Mouse (Mus musculus) right cerebral cortex, postnatal 14 days (tissue): Measurements from ENCODE around the gene Fscn3.
A peak's percentile ranks its signal among the peaks of the same experiment; 100 is the strongest.

Source experiments
- DNase-seq: peaks from one replicate; pipeline ENCODE4 v3.0.0; 2022

The Fscn3 gene

DNA sequence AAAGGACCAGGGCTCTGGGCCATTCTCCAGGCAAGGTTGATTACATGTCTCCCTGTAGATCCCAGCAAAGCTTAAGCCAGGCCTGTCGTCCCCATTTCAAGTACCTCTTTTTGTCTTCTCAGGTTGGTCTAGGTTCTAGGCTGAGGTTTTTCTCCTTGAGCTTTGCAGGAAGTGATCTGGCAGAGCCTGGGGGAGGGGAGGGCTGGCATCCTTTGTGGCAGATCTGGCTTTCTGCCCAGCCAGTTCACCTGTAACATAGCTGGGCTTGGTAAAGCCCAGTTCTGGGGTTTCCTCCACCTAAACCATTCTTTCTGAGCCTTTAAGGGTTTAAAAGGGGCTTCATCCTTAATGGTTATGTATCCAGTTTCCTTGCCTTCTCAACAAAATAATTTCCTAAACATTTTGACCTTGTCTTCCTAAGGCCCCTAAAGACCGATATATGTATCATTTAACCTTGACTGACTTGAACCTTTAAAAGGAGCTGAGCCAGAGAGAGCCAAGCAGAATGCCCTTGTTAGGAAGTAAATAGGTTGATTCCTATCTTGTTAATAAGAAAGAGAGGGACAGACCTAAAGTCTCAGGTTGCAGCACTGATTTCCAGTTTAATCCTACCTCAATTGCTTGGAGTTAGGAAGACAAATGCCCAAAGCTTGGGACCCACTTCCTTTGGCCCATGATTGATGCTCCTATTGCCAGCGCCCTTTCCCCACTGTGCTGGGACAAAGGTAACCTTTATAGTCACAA lies at the start of gene Fscn3:
Gene Fscn3, plus strand, starts transcription at position 694 of the 744 bp plus-strand sequence.
- DNase-seq, result no peak

DNA sequence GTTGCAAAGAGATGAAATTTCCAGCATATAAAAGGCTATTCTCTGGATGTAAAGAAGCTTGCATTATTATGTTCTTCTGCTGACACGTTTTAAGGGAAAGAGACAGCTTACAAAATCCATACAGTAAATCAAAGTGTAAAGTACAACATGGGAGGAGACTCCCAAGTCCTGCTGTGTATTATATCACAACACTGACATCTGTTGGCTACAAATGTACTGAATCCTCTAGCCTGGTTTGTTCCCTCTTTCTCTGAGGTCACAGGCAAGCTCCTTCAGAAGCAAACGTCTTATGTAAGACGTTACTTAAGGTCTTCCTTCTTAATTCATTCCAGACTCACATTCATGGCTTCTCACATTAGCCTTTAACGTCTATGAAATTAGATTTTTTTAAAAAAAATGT lies 45.6 kb upstream of the Fscn3 start:
- no peak for DNase-seq

DNA sequence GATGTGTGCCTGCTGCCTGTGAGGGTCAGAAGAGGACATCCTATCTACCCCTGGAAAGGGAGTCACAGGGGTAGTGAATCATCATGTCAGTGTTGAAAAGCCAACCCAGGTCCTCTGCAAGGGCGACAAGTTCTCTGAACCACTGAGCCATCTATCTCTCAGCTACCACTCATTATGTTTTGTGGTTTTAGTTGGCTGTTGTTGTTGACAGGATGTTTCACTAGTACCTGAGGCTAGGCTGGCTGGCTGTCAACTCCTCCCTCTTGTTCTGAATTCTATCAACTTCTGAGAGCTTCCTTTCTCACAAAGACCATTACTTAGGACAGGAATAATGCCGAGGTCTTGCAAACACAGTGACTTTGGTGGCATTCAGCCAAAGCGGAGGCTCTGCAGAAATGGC lies 42.4 kb upstream of the Fscn3 start:
- no peak for DNase-seq

DNA sequence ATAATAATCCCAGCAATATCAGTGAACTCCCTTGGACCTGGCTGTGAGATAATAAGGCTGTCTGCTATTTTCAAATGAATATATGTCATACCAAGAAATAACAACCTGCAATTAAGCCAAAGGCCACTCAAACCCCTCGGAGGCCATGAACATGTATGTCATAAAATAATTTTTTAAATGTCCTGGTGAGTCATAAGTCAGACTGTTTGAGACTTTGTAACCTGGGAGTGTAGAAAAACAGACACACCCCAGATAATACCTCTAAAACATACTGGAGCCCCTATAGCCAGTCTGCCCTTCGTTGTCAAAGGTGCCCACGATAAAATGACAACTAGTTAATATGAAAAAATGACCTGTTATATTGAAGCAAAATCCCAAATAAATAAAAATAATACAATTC lies 38.6 kb upstream of the Fscn3 start:
- DNase-seq, result no peak

DNA sequence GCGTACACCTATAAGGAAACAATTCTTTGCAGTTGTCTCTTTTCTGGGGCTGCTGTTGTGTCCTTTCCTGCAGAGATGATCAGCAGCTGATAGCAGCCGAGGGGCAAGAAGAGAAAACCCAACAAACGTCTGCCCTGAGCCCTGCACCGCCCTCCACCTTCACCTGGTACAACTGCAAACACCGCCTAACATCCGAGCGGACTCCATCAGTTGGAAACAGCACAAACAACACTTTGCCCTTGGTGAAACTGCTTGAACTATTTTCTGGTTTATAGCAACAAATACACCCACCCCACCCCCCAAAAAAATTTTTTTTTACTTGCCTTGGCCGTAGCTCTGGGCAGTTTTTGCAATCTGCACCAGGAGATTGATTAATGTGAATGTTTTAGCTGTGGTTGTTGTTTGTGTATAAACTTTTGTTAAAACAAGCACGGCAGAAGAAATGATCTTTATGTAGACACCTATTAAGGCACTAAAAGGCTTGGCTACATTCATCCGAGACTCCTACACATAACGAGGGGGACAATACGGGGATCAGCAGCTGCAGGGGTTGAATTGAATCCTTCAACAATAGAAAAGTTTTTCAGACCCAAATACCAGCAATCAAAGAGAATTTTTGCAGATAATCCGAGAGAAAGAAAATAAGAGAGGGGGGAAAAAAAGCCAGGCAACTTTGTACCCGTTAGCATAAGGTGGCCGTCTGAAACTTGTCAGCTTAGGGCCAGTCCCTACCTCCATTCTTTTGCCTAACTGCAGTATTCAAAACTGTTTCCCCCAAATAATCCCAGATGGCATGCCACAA lies 31.3 kb upstream of the Fscn3 start:
- DNase-seq, result no peak

DNA sequence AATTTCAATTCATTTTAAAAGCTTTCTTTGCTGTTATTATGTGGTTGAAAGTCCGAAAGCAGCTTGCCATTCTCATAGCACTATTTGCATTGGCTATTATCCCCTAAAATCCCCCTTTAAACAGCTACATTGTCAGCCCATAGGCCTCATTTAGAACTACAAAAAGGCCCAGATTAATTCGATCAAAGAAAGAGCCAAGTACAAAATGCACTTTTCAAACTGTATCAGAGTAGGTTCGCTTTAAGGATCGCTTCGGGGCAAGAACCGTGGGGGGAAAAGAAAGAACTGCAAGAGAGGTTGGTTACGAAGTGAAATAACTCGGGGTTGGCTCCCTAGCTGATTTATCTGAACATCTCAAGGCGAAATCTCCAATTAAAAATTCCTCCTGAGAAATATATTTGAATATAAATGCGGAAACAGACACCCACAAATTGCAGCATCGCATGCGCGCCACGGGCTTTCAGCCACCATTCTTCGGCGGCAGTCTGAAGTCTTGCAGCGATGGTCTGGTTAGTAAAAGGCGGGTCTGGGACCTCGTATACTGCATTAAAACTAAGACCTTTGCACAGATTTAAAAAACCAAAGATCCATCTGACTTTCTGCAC lies 30.6 kb upstream of the Fscn3 start:
- no peak for DNase-seq

DNA sequence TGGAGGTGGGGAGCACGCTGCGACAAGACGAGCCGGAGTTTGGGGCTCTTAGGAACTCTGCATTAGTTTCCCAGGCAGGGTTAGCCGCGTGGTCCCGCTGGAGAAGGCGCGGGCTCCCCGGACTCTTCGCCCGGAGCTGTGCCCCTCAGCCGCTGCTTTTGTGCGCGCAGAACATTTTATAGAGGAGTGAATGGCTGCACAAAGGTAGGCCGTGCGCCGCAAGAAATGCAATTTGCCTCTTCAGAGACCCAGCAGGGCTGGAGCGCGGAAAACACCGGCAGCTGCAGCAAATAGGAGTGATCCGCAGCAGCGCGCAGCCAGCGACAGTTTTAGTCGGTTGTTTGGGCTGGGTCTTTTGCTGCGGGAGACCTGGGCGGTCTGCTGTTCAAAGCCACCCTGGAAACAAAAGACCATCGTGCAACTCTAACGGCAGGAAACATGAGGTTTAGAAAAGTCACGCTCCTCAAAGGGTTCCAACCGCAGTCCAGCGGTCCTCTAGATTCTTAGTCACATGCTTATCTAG lies 29.8 kb upstream of the Fscn3 start, which contains the start of gene Zfp800:
Gene Zfp800, minus strand, starts transcription at position 325 of the 523 bp plus-strand sequence.
- no peak for DNase-seq

DNA sequence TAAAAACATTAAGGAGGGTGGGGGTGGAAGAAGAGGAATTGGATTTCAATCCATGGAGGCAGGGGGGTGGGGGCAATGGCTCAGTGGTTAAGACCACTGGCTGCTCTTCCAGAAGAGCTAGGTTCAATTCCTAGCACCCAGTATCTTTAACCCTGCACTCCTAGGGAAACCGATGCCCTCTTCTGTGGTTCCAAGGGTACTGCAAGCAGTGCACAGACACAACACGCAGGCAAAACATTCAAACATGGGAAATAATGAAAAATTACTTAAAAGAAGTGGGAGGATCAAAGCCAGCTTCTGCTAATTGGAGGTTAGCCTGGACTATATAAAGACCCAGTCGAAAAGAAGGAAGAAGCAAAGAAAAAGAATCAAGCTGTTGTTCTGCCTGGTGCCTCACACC lies 28.9 kb upstream of the Fscn3 start:
- no peak for DNase-seq

DNA sequence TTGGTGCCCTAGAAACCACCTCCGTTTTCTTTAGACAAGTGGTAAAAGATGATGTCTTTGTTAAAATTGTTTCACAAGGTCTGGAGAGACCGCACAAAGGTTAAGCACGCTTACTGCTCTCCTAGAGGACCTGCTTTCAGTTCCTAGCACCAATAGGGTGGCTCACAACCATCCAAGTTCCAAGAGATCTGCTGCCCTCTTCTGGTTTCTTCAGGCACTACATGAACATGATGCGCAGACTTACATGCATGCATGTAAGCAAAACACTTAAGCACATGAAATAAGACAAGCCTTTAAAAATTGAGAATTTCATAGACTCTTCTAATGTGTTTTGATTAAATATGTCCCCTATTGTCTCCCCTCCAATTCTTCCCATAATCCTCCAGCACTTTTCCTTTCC lies 27.8 kb upstream of the Fscn3 start:
- no peak for DNase-seq

DNA sequence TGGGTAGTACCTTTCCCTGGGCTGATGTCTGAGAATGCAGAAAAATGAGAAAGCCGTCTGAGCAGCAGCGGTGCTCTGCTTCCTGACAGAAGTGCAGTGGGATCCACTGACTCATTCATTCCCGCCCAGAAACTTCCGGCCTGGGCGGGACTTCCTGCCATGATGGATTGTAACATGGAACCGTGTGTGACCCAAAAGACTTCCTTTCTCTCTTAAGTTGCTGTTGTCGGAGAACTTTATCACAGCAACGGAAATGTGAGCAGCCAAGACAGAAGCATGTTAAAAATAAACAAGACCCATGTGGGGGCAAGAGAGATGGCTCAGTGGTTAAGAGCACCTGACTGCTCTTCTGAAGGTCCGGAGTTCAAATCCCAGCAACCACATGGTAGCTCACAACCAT lies 17.5 kb upstream of the Fscn3 start:
- DNase-seq, result no peak

DNA sequence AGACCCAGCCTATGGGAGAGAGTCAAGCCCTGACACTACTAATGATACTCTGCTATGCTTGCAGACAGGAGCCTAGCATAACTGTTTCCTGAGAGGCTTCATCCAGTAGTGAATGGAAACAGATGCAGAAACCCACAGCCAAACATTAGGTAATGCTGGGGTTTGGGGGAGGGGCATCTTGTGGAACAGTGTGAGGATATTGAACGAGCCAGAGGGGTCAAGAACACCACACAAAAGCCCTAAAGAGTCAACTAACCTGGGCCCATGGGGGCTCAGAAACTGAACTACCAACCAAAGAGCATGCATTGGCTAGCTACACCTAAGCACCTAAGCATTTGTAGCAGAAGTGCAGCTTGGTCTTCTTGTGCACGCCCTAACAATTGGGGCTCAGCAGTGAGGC lies 16.4 kb upstream of the Fscn3 start:
- no peak for DNase-seq

DNA sequence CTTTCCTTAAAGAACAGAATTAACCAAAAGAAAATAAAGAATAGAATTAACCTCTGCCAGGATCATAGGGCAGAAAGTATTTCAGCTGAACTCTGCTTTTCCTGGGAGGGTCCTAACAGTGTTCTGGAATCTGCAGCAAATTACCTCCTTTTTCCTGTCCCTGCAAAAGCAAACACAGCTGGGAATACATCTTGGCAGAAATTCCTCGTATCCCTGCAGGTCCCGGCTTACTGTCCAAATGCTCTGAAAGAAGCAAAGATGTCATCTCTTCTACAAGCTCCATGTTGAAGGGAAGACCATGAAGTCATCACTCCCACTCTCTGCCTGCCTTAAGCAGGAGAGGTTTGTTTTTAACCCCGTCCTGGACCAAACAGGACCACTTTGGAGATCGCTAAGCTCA lies 10.6 kb upstream of the Fscn3 start:
- no peak for DNase-seq

DNA sequence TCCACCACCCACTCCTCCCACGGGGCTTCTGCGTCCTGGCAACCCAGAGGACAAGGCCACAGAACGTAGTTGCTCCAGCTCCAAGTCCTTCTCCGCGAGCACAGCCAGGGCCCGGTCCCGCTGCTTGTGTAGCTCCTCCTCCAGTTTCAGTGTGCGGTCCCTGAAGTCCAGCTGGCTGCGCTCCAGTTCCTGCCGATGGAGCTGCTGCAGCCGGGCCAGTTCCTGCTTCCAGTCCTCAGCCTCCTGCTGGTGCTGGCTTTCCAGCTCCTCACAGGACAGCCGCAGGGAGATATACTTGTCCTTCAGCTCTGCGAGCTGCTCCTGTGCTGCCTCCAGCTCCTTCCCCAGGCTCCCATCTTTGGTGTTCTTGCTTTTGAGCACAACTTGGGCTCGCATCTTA lies 9.1 kb upstream of the Fscn3 start:
- DNase-seq, result peak; percentile 69

DNA sequence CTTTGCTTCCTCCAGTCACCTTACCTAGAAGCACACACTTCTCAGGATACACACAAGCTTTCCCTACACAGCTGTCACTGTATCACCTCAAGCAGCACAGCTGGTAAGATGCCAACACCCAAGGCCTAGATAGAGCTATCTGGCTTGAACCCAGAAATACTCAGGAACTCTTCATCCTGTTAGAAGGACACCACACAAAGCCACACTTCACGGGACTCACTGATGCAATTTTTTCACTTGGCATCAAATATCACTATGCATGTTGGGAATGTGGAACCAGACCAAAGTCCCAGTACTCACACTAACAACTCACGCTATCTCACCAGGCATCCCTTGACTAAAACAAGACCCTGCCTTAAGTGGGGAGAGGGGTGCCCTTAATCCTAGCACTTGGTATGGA lies 7.9 kb upstream of the Fscn3 start:
- DNase-seq, result no peak

DNA sequence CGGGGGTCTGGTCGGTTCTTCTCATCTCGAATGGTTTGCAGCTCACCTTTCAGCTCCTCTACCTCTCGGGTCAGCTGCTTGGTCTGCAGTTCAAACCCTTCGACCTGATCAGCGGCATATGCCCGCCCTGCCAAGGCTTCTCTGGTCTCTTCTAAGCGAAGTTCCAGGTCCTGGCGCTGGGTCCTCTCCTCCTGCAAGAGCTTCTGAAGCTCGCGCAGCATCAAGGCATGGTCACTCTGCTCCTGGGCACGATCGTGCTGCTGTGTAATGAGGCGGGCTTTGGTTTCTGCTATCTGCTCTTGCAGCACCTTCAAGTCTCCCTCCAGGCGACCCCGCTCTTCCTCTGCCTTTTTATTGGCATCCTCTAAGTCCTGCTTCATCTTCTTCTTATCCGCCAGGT lies 7.2 kb upstream of the Fscn3 start:
- peak; percentile 13 for DNase-seq

DNA sequence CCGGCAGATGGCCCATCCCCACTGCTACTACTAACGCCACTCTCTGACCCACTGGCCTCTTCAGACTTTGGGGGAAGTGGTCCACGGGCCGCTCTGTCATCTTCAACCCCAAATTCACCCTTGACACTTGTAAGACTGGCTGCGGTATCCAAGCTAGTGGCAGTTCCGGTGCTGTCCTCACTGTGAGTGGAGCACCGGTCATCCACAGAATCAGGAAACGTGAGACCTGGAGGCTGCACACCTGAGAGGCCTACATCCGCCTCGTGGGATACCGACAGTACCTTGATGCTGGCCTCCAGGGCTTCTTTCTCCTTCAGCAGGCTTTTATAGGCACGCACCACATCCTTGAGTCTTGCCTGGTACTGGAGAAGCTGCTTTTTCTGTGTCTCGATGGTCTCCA lies 6.7 kb upstream of the Fscn3 start:
- DNase-seq, result no peak

DNA sequence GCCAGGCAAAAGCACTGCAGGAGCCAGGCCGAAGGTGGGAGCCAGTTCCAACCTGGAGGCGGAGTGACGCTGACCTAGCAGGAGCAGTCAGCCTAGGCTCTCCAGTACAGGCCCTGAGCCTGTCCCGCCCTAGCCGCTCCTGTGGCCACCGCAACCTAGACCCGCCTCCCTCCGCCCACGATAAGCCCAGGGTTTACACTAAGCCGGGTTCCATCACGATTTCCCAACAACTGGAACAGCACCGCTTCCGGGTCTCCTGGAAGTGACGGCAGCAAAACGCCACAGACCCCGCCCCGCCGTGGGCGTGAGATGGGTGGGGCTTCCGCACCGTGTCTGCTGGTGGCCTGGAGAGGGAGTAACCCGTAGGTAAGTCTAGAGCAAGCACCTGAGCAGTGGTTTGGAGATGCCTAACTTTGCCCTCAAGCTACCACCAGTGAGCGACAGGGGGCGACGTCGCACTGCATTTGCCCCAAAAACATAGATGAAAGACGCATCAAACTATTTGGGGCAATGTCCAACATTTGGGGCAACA lies 6.1 kb upstream of the Fscn3 start:
- DNase-seq, result peak; percentile 92

DNA sequence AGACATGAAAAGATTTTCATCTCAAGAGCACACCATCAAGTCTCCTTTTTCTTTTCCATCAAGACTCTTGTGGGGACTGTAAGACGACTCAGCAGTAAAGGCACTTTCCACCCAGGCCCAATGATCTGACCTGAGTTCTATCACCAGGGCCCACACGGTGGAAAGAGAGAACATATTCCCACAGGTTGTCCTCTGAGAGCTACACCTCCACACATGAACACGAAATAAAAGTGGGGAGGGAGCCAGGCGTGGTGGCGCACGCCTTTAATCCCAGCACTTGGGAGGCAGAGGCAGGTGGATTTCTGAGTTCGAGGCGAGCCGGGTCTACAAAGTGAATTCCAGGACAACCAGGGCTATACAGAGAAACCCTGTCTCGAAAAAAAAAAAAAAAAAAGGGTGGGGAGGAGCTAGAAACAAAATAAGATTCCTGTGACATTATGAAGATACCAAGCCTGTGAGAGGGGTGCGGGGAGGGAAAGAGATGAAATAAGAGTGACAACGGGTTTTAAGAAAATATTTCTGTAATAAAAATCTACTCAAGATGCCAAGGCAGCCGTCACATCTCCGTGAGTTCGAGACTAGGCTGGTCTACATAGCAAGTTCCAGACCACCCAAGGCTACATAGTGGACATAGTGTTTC lies 4.8 kb upstream of the Fscn3 start:
- no peak for DNase-seq

DNA sequence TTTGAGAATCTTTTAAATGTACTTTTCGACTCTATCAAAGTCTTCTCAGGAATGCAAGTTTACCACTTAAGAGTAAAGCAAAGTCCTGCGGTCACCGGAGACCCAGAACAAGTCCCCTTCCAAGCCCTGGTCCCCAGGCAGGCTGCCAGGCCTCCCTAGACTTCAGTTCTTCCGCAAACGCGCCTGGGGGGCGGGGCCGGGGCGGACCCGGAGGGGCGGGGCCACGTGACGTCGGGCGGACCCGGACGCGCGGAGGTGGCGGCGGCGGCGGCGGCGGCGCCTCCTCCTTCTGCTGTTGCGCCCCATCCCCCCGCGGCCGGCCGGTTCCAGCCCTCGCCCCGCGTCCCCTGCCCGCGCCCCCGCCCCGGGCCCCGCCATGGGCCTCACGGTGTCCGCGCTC lies 4.3 kb upstream of the Fscn3 start, which contains the start of gene Arf5:
Gene Arf5, plus strand, starts transcription at position 248 of the 400 bp plus-strand sequence.
- peak; percentile 95 for DNase-seq

DNA sequence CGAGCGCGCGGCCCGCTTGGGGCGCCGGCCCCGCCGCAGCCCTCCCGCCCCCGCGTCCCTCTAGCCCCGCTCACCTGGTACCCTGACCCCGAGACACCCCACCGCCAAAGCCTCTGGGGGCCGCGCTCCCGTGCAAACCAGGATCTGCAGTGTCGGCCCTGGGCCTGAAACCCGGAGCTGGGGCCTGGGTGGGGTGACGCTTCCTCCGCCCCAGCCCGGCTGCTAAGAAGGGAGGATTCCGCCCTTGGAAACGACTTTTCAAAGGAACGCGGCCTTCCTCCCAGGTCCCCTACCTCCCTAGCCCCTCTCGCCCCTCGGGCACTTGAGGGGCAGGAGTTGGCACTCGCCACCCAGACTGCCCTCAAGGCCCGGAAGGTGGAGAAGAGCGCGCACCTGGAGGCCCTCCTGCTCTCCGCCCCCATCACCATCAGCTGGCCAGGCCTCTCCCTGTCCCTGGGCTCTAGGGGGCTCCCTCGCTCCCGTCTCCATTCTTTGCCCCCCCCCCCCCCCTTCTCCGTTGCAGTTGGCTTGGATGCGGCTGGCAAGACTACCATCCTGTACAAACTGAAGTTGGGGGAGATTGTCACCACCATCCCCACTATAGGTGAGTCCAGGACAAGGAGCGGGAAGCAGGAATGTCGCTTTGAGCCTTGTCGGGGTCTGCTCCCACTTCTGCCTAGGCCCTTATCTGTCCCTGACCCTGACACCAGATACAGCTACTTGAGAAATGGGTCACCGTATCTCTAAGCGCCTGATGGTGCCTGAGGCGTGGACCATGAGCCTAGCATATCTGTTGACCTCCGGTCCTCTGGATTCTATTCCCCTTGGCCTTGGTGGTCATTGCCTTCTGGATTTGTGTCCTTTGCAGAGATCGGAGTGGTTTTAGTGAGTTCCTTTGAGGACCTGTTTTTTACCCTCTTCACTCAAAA lies 3.6 kb upstream of the Fscn3 start:
- peak; percentile 38 for DNase-seq

DNA sequence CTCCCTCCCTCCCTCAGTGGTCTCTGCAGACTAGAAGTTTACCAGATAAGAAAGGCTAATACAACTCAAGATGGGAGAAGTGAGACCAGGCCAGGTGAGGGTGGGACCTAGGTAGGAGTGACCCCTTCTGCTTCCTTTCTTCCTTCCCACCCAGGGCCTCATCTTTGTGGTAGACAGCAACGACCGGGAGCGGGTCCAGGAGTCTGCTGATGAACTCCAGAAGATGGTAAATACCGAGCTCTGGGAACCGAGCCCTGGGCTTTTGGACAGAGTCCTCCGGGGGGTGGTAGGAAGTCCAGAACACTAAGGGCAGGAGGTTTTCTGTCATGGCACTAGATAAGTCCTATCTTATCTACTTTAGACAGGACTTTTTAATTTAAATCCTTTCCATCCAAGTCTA lies 2.6 kb upstream of the Fscn3 start:
- no peak for DNase-seq

DNA sequence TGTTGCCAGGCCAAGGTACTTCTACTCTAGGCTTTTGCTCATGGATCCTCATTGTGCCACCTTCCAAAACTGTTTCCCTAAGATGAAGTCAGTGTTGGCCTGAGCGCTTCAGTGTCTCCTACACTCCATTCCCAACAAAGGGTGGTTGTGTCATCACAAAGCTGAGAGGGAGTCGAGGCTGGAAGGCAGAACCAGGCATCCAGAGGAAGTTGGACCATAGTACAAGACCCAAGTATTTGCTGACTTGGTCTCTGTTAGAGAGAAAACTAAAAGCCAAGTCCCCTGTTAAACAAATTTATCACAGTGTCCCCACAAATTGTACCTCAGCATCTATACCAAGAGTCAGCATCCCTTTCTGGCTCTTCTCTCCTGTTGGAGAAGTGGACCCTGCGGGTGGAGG lies 701 bp downstream of the Fscn3 start, which contains the start of gene Gcc1:
Gene Gcc1, minus strand, starts transcription at position 101 of the 400 bp plus-strand sequence.
- no peak for DNase-seq
